9 mouse cellular contexts compared by ENCODE assay signal in the genomic region with DNA sequence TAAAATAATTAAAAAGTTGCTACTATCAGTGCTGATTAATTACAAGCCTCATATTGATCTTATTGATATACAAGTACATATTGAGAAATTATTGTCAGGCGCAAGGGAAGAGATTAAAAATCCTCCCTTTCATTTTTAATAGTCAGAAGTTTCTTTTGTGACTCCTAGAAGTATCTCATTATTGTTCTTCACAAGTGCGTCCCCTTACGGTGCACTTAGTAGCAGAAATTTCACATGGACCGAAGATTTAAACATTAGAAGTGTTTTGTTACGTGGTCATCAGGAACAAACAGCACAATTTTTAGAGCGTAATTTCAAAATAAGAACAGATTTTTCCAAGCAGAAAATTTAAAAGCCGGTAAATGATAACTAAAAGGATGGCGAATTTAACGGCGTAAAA. TPM values are rescaled to one million over a fixed set of nuclear protein-coding genes. Genes with fewer than 3 reads are reported as not detected.
DNase-seq lines count a peak whose midpoint lies in the region; ATAC-seq and TF ChIP-seq lines count a peak whose summit lies in the region.
"Had no signal": no experiment of that assay in that cellular context is flagged by ENCODE, and none has a peak within 500 bp of the region (broad histone marks: within the 10 kb centered on the region; RNA-seq: fewer than 3 reads in every experiment).

No protein-coding gene starts in this region.

- peak overlapping the region; percentile 72 for H3K4me3 ChIP-seq in kidney, embryonic 15.5 days (replicated peaks)
- peak overlapping the region; percentile 69 for H3K4me3 ChIP-seq in embryonic facial prominence, embryonic 10.5 days
- peak overlapping the region; percentile 61 for H3K4me3 ChIP-seq in hindbrain, postnatal 0 days (ENCODE audit: low read length)
- peak overlapping the region; percentile 58 for H3K4me3 ChIP-seq in midbrain, embryonic 16.5 days (ENCODE audit: low read depth, low read length)

- H3K27ac ChIP-seq in kidney, embryonic 15.5 days = peak overlapping the region; percentile 41; the same call in 1 of the 2 replicates
- peak overlapping the region; percentile 72 for H3K27ac ChIP-seq in embryonic facial prominence, embryonic 10.5 days (replicated peaks)
- no peak overlapping the region for H3K27ac ChIP-seq in hindbrain, postnatal 0 days
- H3K27ac ChIP-seq in midbrain, embryonic 16.5 days (ENCODE audit: low read length) = no peak overlapping the region

- TF ChIP-seq CTCF in hindbrain, postnatal 0 days (IDR thresholded peaks at IDR 0.05; ENCODE audit: low read depth) = no peak

- peak overlapping the region; percentile 35; the same call in 1 of the 2 replicates for H3K9ac ChIP-seq in kidney, embryonic 15.5 days
- 0 out of 2 replicates have a peak overlapping the region, but pooled peaks have one; percentile 17 for H3K9ac ChIP-seq in hindbrain, postnatal 0 days (replicated peaks; ENCODE audit: low read length)
- peak overlapping the region; percentile 53 for H3K9ac ChIP-seq in midbrain, embryonic 16.5 days (ENCODE audit: low read depth, low read length)

- no peaks in the 10 kb centered on the region for H3K27me3 ChIP-seq in kidney, embryonic 15.5 days
- H3K27me3 ChIP-seq in embryonic facial prominence, embryonic 10.5 days (replicated peaks; ENCODE audit: low read depth, poor library complexity, severe bottlenecking) = no peaks in the 10 kb centered on the region
- no peaks in the 10 kb centered on the region for H3K27me3 ChIP-seq in hindbrain, postnatal 0 days (ENCODE audit: insufficient read depth, low read length)
- no peaks in the 10 kb centered on the region for H3K27me3 ChIP-seq in midbrain, embryonic 16.5 days (ENCODE audit: control insufficient read depth, insufficient read depth, low read depth, low read length)

- H3K36me3 ChIP-seq in kidney, embryonic 15.5 days = no peaks in the 10 kb centered on the region
- no peaks in the 10 kb centered on the region for H3K36me3 ChIP-seq in embryonic facial prominence, embryonic 10.5 days (replicated peaks)
- H3K36me3 ChIP-seq in hindbrain, postnatal 0 days (ENCODE audit: insufficient read depth, low read length) = no peaks in the 10 kb centered on the region
- H3K36me3 ChIP-seq in midbrain, embryonic 16.5 days (ENCODE audit: control insufficient read depth, insufficient read depth, low read length) = no peaks in the 10 kb centered on the region

- H3K4me2 ChIP-seq in kidney, embryonic 15.5 days = peak overlapping the region; percentile 76
- H3K4me2 ChIP-seq in hindbrain, postnatal 0 days (ENCODE audit: low read depth, low read length) = peak overlapping the region; percentile 76
- H3K4me2 ChIP-seq in midbrain, embryonic 16.5 days (ENCODE audit: low read length) = peak overlapping the region; percentile 77

- 2% methylated on average over 10 of the region's 10 CpGs for WGBS in kidney, embryonic 15.5 days
- 2% methylated on average over 10 of the region's 10 CpGs for WGBS in embryonic facial prominence, embryonic 10.5 days
- under 1% methylated on average over 10 of the region's 10 CpGs for WGBS in hindbrain, postnatal 0 days
- 2% methylated on average over 10 of the region's 10 CpGs for WGBS in midbrain, embryonic 16.5 days

- no peaks in the 10 kb centered on the region for H3K9me3 ChIP-seq in kidney, embryonic 15.5 days (replicated peaks)
- no peaks in the 10 kb centered on the region for H3K9me3 ChIP-seq in embryonic facial prominence, embryonic 10.5 days
- no peaks in the 10 kb centered on the region for H3K9me3 ChIP-seq in hindbrain, postnatal 0 days (ENCODE audit: low read length)
- H3K9me3 ChIP-seq in midbrain, embryonic 16.5 days (replicated peaks; ENCODE audit: control insufficient read depth, low read length, poor library complexity, severe bottlenecking) = no peaks in the 10 kb centered on the region

- ATAC-seq in kidney, embryonic 15.5 days (replicated peaks; ENCODE audit: low FRiP score) = no peak
- ATAC-seq in hindbrain, postnatal 0 days = no peak
- no peak for ATAC-seq in midbrain, embryonic 16.5 days

- peaks cover 8% of the 10 kb centered on the region for H3K4me1 ChIP-seq in kidney, embryonic 15.5 days
- peaks cover 15% of the 10 kb centered on the region for H3K4me1 ChIP-seq in embryonic facial prominence, embryonic 10.5 days
- H3K4me1 ChIP-seq in hindbrain, postnatal 0 days (ENCODE audit: insufficient read depth, low read length) = no peaks in the 10 kb centered on the region
- 0 out of 2 replicates have a peak, but pooled peaks cover 2% of the 10 kb centered on the region for H3K4me1 ChIP-seq in midbrain, embryonic 16.5 days (ENCODE audit: control insufficient read depth, insufficient read depth, low read length)

- DNase-seq in kidney, adult 9 months = no peak
- no peak for DNase-seq in embryonic facial prominence, embryonic 10.5 days (ENCODE audit: low spot score)
- no peak for DNase-seq in hindbrain, postnatal 0 days (ENCODE audit: low spot score)
- no peak for DNase-seq in ovary, postnatal 10 days (ENCODE audit: low spot score)
- no peak for DNase-seq in embryo, embryonic 11 days
- no peak for DNase-seq in layer of hippocampus, postnatal 10 days (ENCODE audit: low spot score in 2 of 2)

RNA-seq across cellular contexts. Expression of a gene that starts 28.5 kb away (rescaled TPM):
- polyA plus RNA-seq in kidney, embryonic 15.5 days (2015; fragmentation: Nextera tagmentation; extraction: Ambion mirVana) = not detected in 2 replicates
- polyA plus RNA-seq in embryonic facial prominence, embryonic 10.5 days (2016; fragmentation: Nextera tagmentation; extraction: Ambion mirVana) = 0.04 and 0.09 TPM in 2 replicates
- total RNA-seq in hindbrain, postnatal 0 days (2014; rRNA removed) = not detected in 2 replicates
- not detected in 2 replicates for polyA plus RNA-seq in hindbrain, postnatal 0 days (2015; fragmentation: Nextera tagmentation; extraction: Ambion mirVana)
- not detected in 2 replicates for polyA plus RNA-seq in midbrain, embryonic 16.5 days (2015; fragmentation: Nextera tagmentation; extraction: Ambion mirVana)
- total RNA-seq in layer of hippocampus, postnatal 10 days (2021) = not detected
- total RNA-seq: monocyte, adult 5-6 weeks had no signal

RNA-seq across cellular contexts. Expression of a gene that starts 46.9 kb away (rescaled TPM):
- 3.9 and 4.2 TPM in 2 replicates for polyA plus RNA-seq in kidney, embryonic 15.5 days (2015; fragmentation: Nextera tagmentation; extraction: Ambion mirVana)
- 2.8 and 3.5 TPM in 2 replicates for polyA plus RNA-seq in embryonic facial prominence, embryonic 10.5 days (2016; fragmentation: Nextera tagmentation; extraction: Ambion mirVana)
- 25.5 and 28.0 TPM in 2 replicates for total RNA-seq in hindbrain, postnatal 0 days (2014; rRNA removed)
- 2.5 and 2.6 TPM in 2 replicates for polyA plus RNA-seq in hindbrain, postnatal 0 days (2015; fragmentation: Nextera tagmentation; extraction: Ambion mirVana)
- polyA plus RNA-seq in midbrain, embryonic 16.5 days (2015; fragmentation: Nextera tagmentation; extraction: Ambion mirVana) = 3.3 and 3.6 TPM in 2 replicates
- total RNA-seq in layer of hippocampus, postnatal 10 days (2021) = 10 to 100 TPM; 54.2 to 56.3 TPM

RNA-seq across cellular contexts. Expression of a gene that starts 49.9 kb away (rescaled TPM):
- not detected in 2 replicates for polyA plus RNA-seq in kidney, embryonic 15.5 days (2015; fragmentation: Nextera tagmentation; extraction: Ambion mirVana)
- polyA plus RNA-seq in embryonic facial prominence, embryonic 10.5 days (2016; fragmentation: Nextera tagmentation; extraction: Ambion mirVana) = not detected in 2 replicates
- not detected in 2 replicates for total RNA-seq in hindbrain, postnatal 0 days (2014; rRNA removed)
- not detected in 2 replicates for polyA plus RNA-seq in hindbrain, postnatal 0 days (2015; fragmentation: Nextera tagmentation; extraction: Ambion mirVana)
- polyA plus RNA-seq in midbrain, embryonic 16.5 days (2015; fragmentation: Nextera tagmentation; extraction: Ambion mirVana) = not detected in 2 replicates
- total RNA-seq in layer of hippocampus, postnatal 10 days (2021) = not detected
- total RNA-seq: monocyte, adult 5-6 weeks had no signal

Comparison
In these comparisons a context has a peak if more than half of its experiments do, and no peak if none do; other contexts are left out.
1. H3K27ac ChIP-seq: peak in kidney, embryonic 15.5 days (single experiment) and embryonic facial prominence, embryonic 10.5 days (single experiment); none in hindbrain, postnatal 0 days (single experiment) and midbrain, embryonic 16.5 days (single experiment).
2. Peak in every context shown above with its lines, with median percentiles within 50 percentile points of each other: H3K4me2 ChIP-seq, H3K4me3 ChIP-seq and H3K9ac ChIP-seq.